Comparison of ENCODE assay signal across 26 mouse cellular contexts in the genomic region with DNA sequence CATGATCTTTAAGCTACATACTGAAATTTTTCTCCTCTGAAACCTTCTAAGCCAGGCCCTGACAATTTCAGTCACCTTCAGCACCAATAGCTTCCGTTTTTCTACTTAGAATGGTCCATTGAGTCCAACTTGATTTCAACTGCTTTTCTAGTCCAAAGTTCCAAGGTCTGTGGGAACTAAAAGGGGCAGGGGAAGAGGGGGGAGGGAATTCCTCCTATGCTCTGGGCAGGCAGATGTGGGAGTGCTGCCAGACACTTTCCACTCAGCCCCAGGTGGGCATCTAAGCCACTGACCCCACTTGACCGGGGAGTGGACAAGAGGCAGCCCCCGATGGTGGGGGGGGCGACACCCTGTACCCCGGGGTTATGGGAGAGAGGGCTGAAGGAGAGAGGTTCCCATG. TPM values are rescaled to one million over a fixed set of nuclear protein-coding genes. Genes with fewer than 3 reads are reported as not detected.
DNase-seq lines count a peak whose midpoint lies in the region; ATAC-seq and TF ChIP-seq lines count a peak whose summit lies in the region.
"Had no signal": no experiment of that assay in that cellular context is flagged by ENCODE, and none has a peak within 500 bp of the region (broad histone marks: within the 10 kb centered on the region; RNA-seq: fewer than 3 reads in every experiment).

No protein-coding gene starts in this region.

- TF ChIP-seq POLR2A in kidney, adult 2 months (IDR thresholded peaks at IDR 0.05; ENCODE audit: low read depth, low read length) = no peak

- peak; percentile 71 for DNase-seq in heart, adult 11 months
- no peak for DNase-seq in heart, postnatal 14 days
- DNase-seq in kidney, adult 2 months = peak; percentile 81
- DNase-seq in kidney, postnatal 10 days = peak; percentile 49
- peak; percentile 66 to 70 for DNase-seq in kidney, postnatal 36 days
- no peak for DNase-seq in layer of hippocampus, adult 18-20 months (ENCODE audit: low spot score in 2 of 2)
- no peak for DNase-seq in heart, adult 8-10 months (ENCODE audit: low spot score)
- DNase-seq: adrenal gland, adult 8-10 months; adrenal gland, postnatal 25 days; cerebellum, adult 18-20 months; cerebellum, adult 9-10 months; cerebellum, postnatal 14 days; gastrocnemius, adult 2 months; gastrocnemius, postnatal 14 days; heart, adult 18-20 months had no signal

- intact Hi-C loops in heart, postnatal 14 days (cut with DNase I) = no loop called here

- no peak overlapping the region for H3K4me2 ChIP-seq in kidney, embryonic 15.5 days
- H3K4me2 ChIP-seq: embryonic facial prominence, embryonic 12.5 days; embryonic facial prominence, embryonic 15.5 days; heart, embryonic 13.5 days; hindbrain, embryonic 12.5 days; hindbrain, embryonic 15.5 days had no signal

- H3K36me3 ChIP-seq in kidney, adult 2 months (ENCODE audit: control insufficient read depth, insufficient read depth, low read length) = no peaks in the 10 kb centered on the region
- H3K36me3 ChIP-seq in kidney, embryonic 15.5 days = no peaks in the 10 kb centered on the region
- H3K36me3 ChIP-seq: embryonic facial prominence, embryonic 12.5 days; embryonic facial prominence, embryonic 15.5 days; heart, embryonic 10.5 days; heart, embryonic 13.5 days; hindbrain, embryonic 12.5 days; hindbrain, embryonic 15.5 days had no signal

- 55% methylated on average over 5 of the region's 5 CpGs for WGBS in kidney, adult 2 months
- WGBS in kidney, embryonic 15.5 days = 88% methylated on average over 5 of the region's 5 CpGs

- no peak overlapping the region for H3K4me3 ChIP-seq in kidney, adult 2 months (ENCODE audit: insufficient read depth, low read depth, low read length)
- no peak overlapping the region for H3K4me3 ChIP-seq in kidney, embryonic 15.5 days (replicated peaks)
- H3K4me3 ChIP-seq: embryonic facial prominence, embryonic 12.5 days; embryonic facial prominence, embryonic 15.5 days; gastrocnemius, adult 2 months; heart, embryonic 10.5 days; heart, embryonic 13.5 days; hindbrain, embryonic 12.5 days; hindbrain, embryonic 15.5 days had no signal

- peak overlapping the region; percentile 87 for H3K27ac ChIP-seq in kidney, adult 2 months (ENCODE audit: insufficient read depth, low read depth, low read length)
- no peak overlapping the region for H3K27ac ChIP-seq in kidney, embryonic 15.5 days
- H3K27ac ChIP-seq: embryonic facial prominence, embryonic 12.5 days; embryonic facial prominence, embryonic 15.5 days; gastrocnemius, adult 2 months; heart, embryonic 10.5 days; heart, embryonic 13.5 days; hindbrain, embryonic 12.5 days; hindbrain, embryonic 15.5 days had no signal

- no peak for TF ChIP-seq CTCF in kidney, adult 2 months (conservative IDR thresholded peaks at IDR 0.05; ENCODE audit: insufficient read depth, insufficient read length, low read depth, low read length)

- H3K9me3 ChIP-seq in kidney, embryonic 15.5 days (replicated peaks) = no peaks in the 10 kb centered on the region
- H3K9me3 ChIP-seq: embryonic facial prominence, embryonic 12.5 days; embryonic facial prominence, embryonic 15.5 days; heart, embryonic 10.5 days; hindbrain, embryonic 12.5 days; hindbrain, embryonic 15.5 days had no signal

- no peak overlapping the region for H3K9ac ChIP-seq in kidney, embryonic 15.5 days
- H3K9ac ChIP-seq: embryonic facial prominence, embryonic 12.5 days; embryonic facial prominence, embryonic 15.5 days; forebrain, postnatal 0 days; heart, embryonic 13.5 days; hindbrain, embryonic 12.5 days; hindbrain, embryonic 15.5 days had no signal

- ATAC-seq in kidney, embryonic 15.5 days (replicated peaks; ENCODE audit: low FRiP score) = no peak
- ATAC-seq: activated CD4-positive, CD25-positive, alpha-beta regulatory T cell, adult 4 months; forebrain, embryonic 14.5 days had no signal

- H3K27me3 ChIP-seq in kidney, adult 2 months (replicated peaks; ENCODE audit: control insufficient read depth, insufficient read depth, low read length) = no peaks in the 10 kb centered on the region
- H3K27me3 ChIP-seq in kidney, embryonic 15.5 days = no peaks in the 10 kb centered on the region
- H3K27me3 ChIP-seq: embryonic facial prominence, embryonic 12.5 days; embryonic facial prominence, embryonic 15.5 days; heart, embryonic 13.5 days; hindbrain, embryonic 12.5 days; hindbrain, embryonic 15.5 days had no signal

- H3K4me1 ChIP-seq in kidney, adult 2 months (ENCODE audit: control insufficient read depth, insufficient read depth, low read length) = peaks cover 11% of the 10 kb centered on the region; the same call in 1 of the 2 replicates
- H3K4me1 ChIP-seq in kidney, embryonic 15.5 days = no peaks in the 10 kb centered on the region
- H3K4me1 ChIP-seq: embryonic facial prominence, embryonic 12.5 days; embryonic facial prominence, embryonic 15.5 days; heart, embryonic 10.5 days; heart, embryonic 13.5 days; hindbrain, embryonic 12.5 days; hindbrain, embryonic 15.5 days had no signal

RNA-seq across cellular contexts. Expression of gene Gimap3, which starts 33.7 kb away (rescaled TPM):
- total RNA-seq in heart, postnatal 14 days (2021) = under 1 TPM; 0.67 to 0.68 TPM
- 3.1 and 10.6 TPM in 2 replicates for polyA plus RNA-seq in kidney, adult 2 months (2012; rRNA removed)
- polyA plus RNA-seq in kidney, embryonic 15.5 days (2015; fragmentation: Nextera tagmentation; extraction: Ambion mirVana) = 0.08 TPM in 1 of 2 replicates, not detected in the other
- total RNA-seq in layer of hippocampus, adult 18-20 months (2021) = not detected
- under 1 TPM; 0.53 to 0.86 (median 0.54) TPM for total RNA-seq in heart, adult 8-10 months (2022)
- total RNA-seq: forebrain, postnatal 0 days; gastrocnemius, adult 2 months had no signal
- polyA plus RNA-seq: embryonic facial prominence, embryonic 12.5 days; embryonic facial prominence, embryonic 15.5 days; forebrain, embryonic 11.5 days; forebrain, embryonic 14.5 days; forebrain, postnatal 0 days; heart, embryonic 13.5 days; hindbrain, embryonic 12.5 days; hindbrain, embryonic 15.5 days had no signal

RNA-seq across cellular contexts. Expression of gene Tmem176a, which starts 36.4 kb away (rescaled TPM):
- 10 to 100 TPM; 18.7 to 23.8 TPM for total RNA-seq in heart, postnatal 14 days (2021)
- 509 and 544 TPM in 2 replicates for polyA plus RNA-seq in kidney, adult 2 months (2012; rRNA removed)
- 148 and 153 TPM in 2 replicates for polyA plus RNA-seq in kidney, embryonic 15.5 days (2015; fragmentation: Nextera tagmentation; extraction: Ambion mirVana)
- total RNA-seq in layer of hippocampus, adult 18-20 months (2021) = 10 to 100 TPM; 32.4 to 36.3 TPM
- total RNA-seq in heart, adult 8-10 months (2022) = 10 to 100 TPM; 15.0 to 19.3 (median 17.1) TPM

RNA-seq across cellular contexts. Expression of gene Tmem176b, which starts 37.0 kb away (rescaled TPM):
- 10 to 100 TPM; 62.5 to 63.9 TPM for total RNA-seq in heart, postnatal 14 days (2021)
- polyA plus RNA-seq in kidney, adult 2 months (2012; rRNA removed) = 1,386 and 1,411 TPM in 2 replicates
- polyA plus RNA-seq in kidney, embryonic 15.5 days (2015; fragmentation: Nextera tagmentation; extraction: Ambion mirVana) = 353 and 363 TPM in 2 replicates
- total RNA-seq in layer of hippocampus, adult 18-20 months (2021) = 10 to 100 TPM; 58.5 to 61.2 TPM
- 10 to 100 TPM; 34.1 to 50.4 (median 41.2) TPM for total RNA-seq in heart, adult 8-10 months (2022)

RNA-seq across cellular contexts. Expression of gene Gimap5, which starts 58.3 kb away (rescaled TPM):
- 1 to 10 TPM; 8.3 to 9.0 TPM for total RNA-seq in heart, postnatal 14 days (2021)
- 16.2 and 19.6 TPM in 2 replicates for polyA plus RNA-seq in kidney, adult 2 months (2012; rRNA removed)
- polyA plus RNA-seq in kidney, embryonic 15.5 days (2015; fragmentation: Nextera tagmentation; extraction: Ambion mirVana) = 16.4 and 16.5 TPM in 2 replicates
- under 1 TPM; 0.62 to 0.99 TPM for total RNA-seq in layer of hippocampus, adult 18-20 months (2021)
- 1 to 10 TPM; 4.1 to 5.0 (median 4.5) TPM for total RNA-seq in heart, adult 8-10 months (2022)

Comparison
In these comparisons a context has a peak if more than half of its experiments do, and no peak if none do; other contexts are left out.
1. DNase-seq: peak in heart, adult 11 months (single experiment), kidney, adult 2 months (single experiment), kidney, postnatal 10 days (single experiment) and kidney, postnatal 36 days (2 of 2); none in heart, postnatal 14 days (0 of 2), layer of hippocampus, adult 18-20 months (0 of 2) and heart, adult 8-10 months (single experiment).